Mouse (Mus musculus): ENCODE measurements around the gene Lmod1. TPM values are rescaled to one million over a fixed set of nuclear protein-coding genes. Genes with fewer than 3 reads are reported as not detected.
A peak's percentile ranks its signal among the peaks of the same experiment; 100 is the strongest.

The Lmod1 gene
- 0.15 and 0.21 TPM in 2 replicates for polyA plus RNA-seq (2015; fragmentation: Nextera tagmentation; extraction: Ambion mirVana)

DNA sequence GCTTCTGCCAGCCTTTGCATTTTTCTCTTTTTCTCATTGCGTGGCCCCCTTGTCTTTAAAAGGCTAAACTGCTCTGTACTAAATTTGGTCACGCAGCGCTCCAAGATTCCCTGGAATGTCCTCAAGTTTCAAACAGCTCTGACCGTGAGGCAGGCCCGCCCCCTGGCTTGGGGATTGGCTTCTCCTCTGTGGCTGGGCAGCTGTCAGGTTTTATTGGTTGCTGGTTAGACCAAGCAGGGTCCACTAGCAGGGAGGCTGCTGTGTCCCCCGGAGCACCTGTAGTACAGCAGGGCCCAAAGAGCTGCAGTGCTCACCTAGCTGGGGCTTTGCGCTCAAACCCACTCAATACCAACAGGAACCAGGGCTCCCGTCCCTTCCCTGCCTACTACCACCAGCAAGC lies at the start of gene Lmod1:
Gene Lmod1, plus strand, starts transcription at position 237 of the 400 bp plus-strand sequence.
- Histone ChIP-seq H3K9ac (replicated peaks; ENCODE audit: low read depth, low read length) (no peak within 1 kb of the TSS), H3K36me3 (ENCODE audit: control insufficient read depth, insufficient read depth) (no peaks in the 10 kb centered on the region), H3K4me3 (replicated peaks; ENCODE audit: low read length) (no peak within 1 kb of the TSS), H3K27ac (ENCODE audit: low read length) (no peak within 1 kb of the TSS), H3K4me2 (ENCODE audit: low read length) (no peak within 1 kb of the TSS), H3K27me3 (replicated peaks; ENCODE audit: control insufficient read depth, insufficient read depth, low read length) (peaks cover 7% of the 10 kb centered on the region; the same call in 1 of the 2 replicates), H3K4me1 (replicated peaks; ENCODE audit: control insufficient read depth, insufficient read depth, low read length) (no peaks in the 10 kb centered on the region), H3K9me3 (ENCODE audit: control insufficient read depth, low read length) (no peaks in the 10 kb centered on the region)
- WGBS: 13% methylated on average over 8 of the region's 8 CpGs
- no peak for ATAC-seq

GRCm38 (mm10) chr1:135280646-135281045 lies 44.0 kb upstream of the Lmod1 start:
- Histone ChIP-seq H3K9me3 (ENCODE audit: control insufficient read depth, low read length) (no peaks in the 10 kb centered on the region), H3K4me3 (replicated peaks; ENCODE audit: low read length) (no peak overlapping the region), H3K9ac (replicated peaks; ENCODE audit: low read depth, low read length) (no peak overlapping the region), H3K36me3 (ENCODE audit: control insufficient read depth, insufficient read depth) (peaks cover 23% of the 10 kb centered on the region), H3K27ac (ENCODE audit: low read length) (no peak overlapping the region), H3K4me1 (replicated peaks; ENCODE audit: control insufficient read depth, insufficient read depth, low read length) (peaks cover 17% of the 10 kb centered on the region), H3K4me2 (ENCODE audit: low read length) (no peak overlapping the region), H3K27me3 (replicated peaks; ENCODE audit: control insufficient read depth, insufficient read depth, low read length) (no peaks in the 10 kb centered on the region)
- no peak for ATAC-seq
- WGBS: 44% methylated on average over 9 of the region's 9 CpGs

GRCm38 (mm10) chr1:135281841-135282240 lies 42.8 kb upstream of the Lmod1 start:
- Histone ChIP-seq H3K4me3 (replicated peaks; ENCODE audit: low read length) (no peak overlapping the region), H3K27ac (ENCODE audit: low read length) (no peak overlapping the region), H3K36me3 (ENCODE audit: control insufficient read depth, insufficient read depth) (peaks cover 13% of the 10 kb centered on the region), H3K9me3 (ENCODE audit: control insufficient read depth, low read length) (no peaks in the 10 kb centered on the region), H3K4me1 (replicated peaks; ENCODE audit: control insufficient read depth, insufficient read depth, low read length) (peaks cover 17% of the 10 kb centered on the region), H3K4me2 (ENCODE audit: low read length) (no peak overlapping the region), H3K27me3 (replicated peaks; ENCODE audit: control insufficient read depth, insufficient read depth, low read length) (no peaks in the 10 kb centered on the region), H3K9ac (replicated peaks; ENCODE audit: low read depth, low read length) (no peak overlapping the region)
- ATAC-seq: no peak
- WGBS: 96% methylated on average over 17 of the region's 17 CpGs

GRCm38 (mm10) chr1:135282536-135283286 lies 41.9 kb upstream of the Lmod1 start:
- 0 out of 2 replicates have a peak overlapping the region, but pooled peaks have one; percentile 90 for H3K27ac ChIP-seq (ENCODE audit: low read length)
- no peak for ATAC-seq
- peaks cover 7% of the 10 kb centered on the region for H3K36me3 ChIP-seq (ENCODE audit: control insufficient read depth, insufficient read depth)
- peak overlapping the region; percentile 77 for H3K4me3 ChIP-seq (replicated peaks; ENCODE audit: low read length)
- no peaks in the 10 kb centered on the region for H3K27me3 ChIP-seq (replicated peaks; ENCODE audit: control insufficient read depth, insufficient read depth, low read length)
- H3K4me1 ChIP-seq (replicated peaks; ENCODE audit: control insufficient read depth, insufficient read depth, low read length): peaks cover 17% of the 10 kb centered on the region
- H3K9me3 ChIP-seq (ENCODE audit: control insufficient read depth, low read length): no peaks in the 10 kb centered on the region
- peak overlapping the region; percentile 61 for H3K4me2 ChIP-seq (ENCODE audit: low read length)
- WGBS: 32% methylated on average over 13 of the region's 13 CpGs
- H3K9ac ChIP-seq (replicated peaks; ENCODE audit: low read depth, low read length): peak overlapping the region; percentile 98

- peak overlapping the region; percentile 98 for H3K9ac ChIP-seq (replicated peaks; ENCODE audit: low read depth, low read length)
- peak overlapping the region; percentile 77 for H3K4me3 ChIP-seq (replicated peaks; ENCODE audit: low read length)
- peak overlapping the region; percentile 90 for H3K27ac ChIP-seq (ENCODE audit: low read length)
- peaks cover 2% of the 10 kb centered on the region; the same call in 1 of the 2 replicates for H3K36me3 ChIP-seq (ENCODE audit: control insufficient read depth, insufficient read depth)
- H3K4me2 ChIP-seq (ENCODE audit: low read length): peak overlapping the region; percentile 61
- H3K4me1 ChIP-seq (replicated peaks; ENCODE audit: control insufficient read depth, insufficient read depth, low read length): peaks cover 17% of the 10 kb centered on the region
- no peaks in the 10 kb centered on the region for H3K9me3 ChIP-seq (ENCODE audit: control insufficient read depth, low read length)
- peak; percentile 85 for ATAC-seq
- under 1% methylated on average over 48 of the region's 48 CpGs for WGBS
- H3K27me3 ChIP-seq (replicated peaks; ENCODE audit: control insufficient read depth, insufficient read depth, low read length): no peaks in the 10 kb centered on the region
Observed at GRCm38 (mm10) chr1:135283287-135283825, 41.3 kb upstream of the Lmod1 start.

- Histone ChIP-seq H3K27ac (ENCODE audit: low read length) (peak within 1 kb of the TSS; percentile 90), H3K9ac (replicated peaks; ENCODE audit: low read depth, low read length) (peak within 1 kb of the TSS; percentile 98), H3K9me3 (ENCODE audit: control insufficient read depth, low read length) (no peaks in the 10 kb centered on the region), H3K4me3 (replicated peaks; ENCODE audit: low read length) (peak within 1 kb of the TSS; percentile 77), H3K4me1 (replicated peaks; ENCODE audit: control insufficient read depth, insufficient read depth, low read length) (peaks cover 17% of the 10 kb centered on the region), H3K36me3 (ENCODE audit: control insufficient read depth, insufficient read depth) (no peaks in the 10 kb centered on the region), H3K27me3 (replicated peaks; ENCODE audit: control insufficient read depth, insufficient read depth, low read length) (no peaks in the 10 kb centered on the region), H3K4me2 (ENCODE audit: low read length) (peak within 1 kb of the TSS; percentile 61)
- ATAC-seq: peak; percentile 90
- 0% methylated on average over 38 of the region's 39 CpGs for WGBS
Observed at GRCm38 (mm10) chr1:135283826-135284291, 40.7 kb upstream of the Lmod1 start, which contains the start of gene Rnpep. TSS of gene Rnpep (minus strand) at chr1:135284084.

DNA sequence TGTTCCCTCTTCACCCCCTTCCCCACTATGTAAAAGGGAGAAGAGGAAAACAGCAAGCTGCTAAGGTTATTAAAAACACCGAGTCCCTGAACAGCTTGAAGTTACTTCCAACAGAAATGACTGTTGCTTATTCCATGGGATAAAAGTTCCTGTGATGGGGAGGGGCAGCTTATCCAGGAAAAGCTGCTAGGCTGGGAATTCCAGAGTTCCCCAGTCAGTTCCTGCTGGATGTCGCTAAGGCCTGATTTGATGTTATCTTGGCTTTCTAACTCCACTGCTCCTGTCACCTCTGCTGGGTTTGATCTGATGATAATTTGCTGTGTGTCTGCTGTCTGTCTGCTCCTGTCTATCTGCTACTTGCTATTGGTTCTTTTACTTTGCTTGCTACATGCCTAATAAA lies 38.3 kb upstream of the Lmod1 start:
- Histone ChIP-seq H3K4me2 (ENCODE audit: low read length) (no peak overlapping the region), H3K27ac (ENCODE audit: low read length) (no peak overlapping the region), H3K27me3 (replicated peaks; ENCODE audit: control insufficient read depth, insufficient read depth, low read length) (no peaks in the 10 kb centered on the region), H3K4me3 (replicated peaks; ENCODE audit: low read length) (no peak overlapping the region), H3K36me3 (ENCODE audit: control insufficient read depth, insufficient read depth) (no peaks in the 10 kb centered on the region), H3K9me3 (ENCODE audit: control insufficient read depth, low read length) (no peaks in the 10 kb centered on the region), H3K9ac (replicated peaks; ENCODE audit: low read depth, low read length) (no peak overlapping the region), H3K4me1 (replicated peaks; ENCODE audit: control insufficient read depth, insufficient read depth, low read length) (peaks cover 11% of the 10 kb centered on the region)
- no peak for ATAC-seq
- WGBS: 76% methylated on average over 2 of the region's 2 CpGs

- H3K4me3 ChIP-seq (replicated peaks; ENCODE audit: low read length): no peak overlapping the region
- WGBS: 75% methylated on average over 5 of the region's 5 CpGs
Observed at GRCm38 (mm10) chr1:135290908-135291307, 33.7 kb upstream of the Lmod1 start.

GRCm38 (mm10) chr1:135311356-135311755 lies 13.3 kb upstream of the Lmod1 start:
- no peak overlapping the region for H3K4me3 ChIP-seq (replicated peaks; ENCODE audit: low read length)
- no peak for ATAC-seq
- peaks cover 12% of the 10 kb centered on the region for H3K36me3 ChIP-seq (ENCODE audit: control insufficient read depth, insufficient read depth)
- no peak overlapping the region for H3K27ac ChIP-seq (ENCODE audit: low read length)
- no peaks in the 10 kb centered on the region for H3K27me3 ChIP-seq (replicated peaks; ENCODE audit: control insufficient read depth, insufficient read depth, low read length)
- peaks cover 12% of the 10 kb centered on the region for H3K4me1 ChIP-seq (replicated peaks; ENCODE audit: control insufficient read depth, insufficient read depth, low read length)
- WGBS: 78% methylated on average over 6 of the region's 6 CpGs
- no peaks in the 10 kb centered on the region for H3K9me3 ChIP-seq (ENCODE audit: control insufficient read depth, low read length)
- H3K9ac ChIP-seq (replicated peaks; ENCODE audit: low read depth, low read length): no peak overlapping the region
- H3K4me2 ChIP-seq (ENCODE audit: low read length): no peak overlapping the region

More at GRCm38 (mm10) chr1:135290908-135291307, 33.7 kb upstream of the Lmod1 start:
- Histone ChIP-seq H3K9me3 (ENCODE audit: control insufficient read depth, low read length) (no peaks in the 10 kb centered on the region), H3K36me3 (ENCODE audit: control insufficient read depth, insufficient read depth) (peaks cover 6% of the 10 kb centered on the region), H3K9ac (replicated peaks; ENCODE audit: low read depth, low read length) (no peak overlapping the region), H3K27ac (ENCODE audit: low read length) (no peak overlapping the region), H3K4me1 (replicated peaks; ENCODE audit: control insufficient read depth, insufficient read depth, low read length) (no peaks in the 10 kb centered on the region), H3K4me2 (ENCODE audit: low read length) (no peak overlapping the region), H3K27me3 (replicated peaks; ENCODE audit: control insufficient read depth, insufficient read depth, low read length) (no peaks in the 10 kb centered on the region)
- ATAC-seq: no peak
